Mouse (Mus musculus): ENCODE data around the gene Pycr2. TPM values are rescaled to one million over a fixed set of nuclear protein-coding genes. Genes with fewer than 3 reads are reported as not detected.
"Not testable (repeated sequence)": the region's sequence is repeated elsewhere in the genome, so short reads cannot be mapped to it uniquely, and the experiment has no call there.

Gene Pycr2
- polyA plus RNA-seq, 1 experiment from 2014 or later = 63.7 TPM

DNA sequence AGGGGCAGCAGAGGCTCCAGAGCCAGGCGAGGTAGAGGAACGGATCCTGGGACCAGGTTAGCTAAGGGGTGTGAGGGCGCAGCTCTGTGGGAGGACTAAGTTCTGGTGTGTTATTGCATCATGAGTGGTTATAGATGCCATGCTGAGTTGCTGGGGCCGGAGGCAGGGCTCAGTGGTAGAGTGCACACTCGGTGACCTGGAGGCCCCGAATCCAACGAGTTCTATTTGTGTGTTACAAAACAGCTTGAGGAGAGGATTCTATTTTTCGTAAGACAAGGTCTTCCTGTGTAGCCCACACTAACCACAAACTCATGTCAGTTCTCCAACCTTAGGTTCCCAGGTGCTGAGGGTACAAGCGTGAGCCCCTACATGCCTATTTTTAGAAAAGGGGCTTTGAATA, 19.6 kb upstream of the Pycr2 start:
- no peak for TF ChIP-seq EP300 (optimal IDR thresholded peaks at IDR 0.05)
- no peak for TF ChIP-seq CTCF (IDR thresholded peaks at IDR 0.05; ENCODE audit: low read depth)
- Histone ChIP-seq H3K9me3 (ENCODE audit: control insufficient read depth, low read length) (no peaks in the 10 kb centered on the region), H3K4me2 (replicated peaks; ENCODE audit: low read depth) (no peak overlapping the region), H3K27ac (replicated peaks) (no peak overlapping the region), H3K36me3 (ENCODE audit: control insufficient read depth, insufficient read depth, low read length) (no peaks in the 10 kb centered on the region), H3K9ac (ENCODE audit: low read length) (no peak overlapping the region), H3K4me1 (replicated peaks; ENCODE audit: control insufficient read depth, insufficient read depth) (peaks cover 6% of the 10 kb centered on the region; the same call in 1 of the 2 replicates), H3K4me3 (ENCODE audit: low read depth, low read length) (no peak overlapping the region), H3K27me3 (ENCODE audit: control insufficient read depth, insufficient read depth, low read length) (no peaks in the 10 kb centered on the region)
- DNase-seq (ENCODE audit: low spot score) (no peak), ATAC-seq (ENCODE audit: low FRiP score, low TSS enrichment) (no peak)
- 72% methylated on average over 9 of the region's 9 CpGs for WGBS

DNA sequence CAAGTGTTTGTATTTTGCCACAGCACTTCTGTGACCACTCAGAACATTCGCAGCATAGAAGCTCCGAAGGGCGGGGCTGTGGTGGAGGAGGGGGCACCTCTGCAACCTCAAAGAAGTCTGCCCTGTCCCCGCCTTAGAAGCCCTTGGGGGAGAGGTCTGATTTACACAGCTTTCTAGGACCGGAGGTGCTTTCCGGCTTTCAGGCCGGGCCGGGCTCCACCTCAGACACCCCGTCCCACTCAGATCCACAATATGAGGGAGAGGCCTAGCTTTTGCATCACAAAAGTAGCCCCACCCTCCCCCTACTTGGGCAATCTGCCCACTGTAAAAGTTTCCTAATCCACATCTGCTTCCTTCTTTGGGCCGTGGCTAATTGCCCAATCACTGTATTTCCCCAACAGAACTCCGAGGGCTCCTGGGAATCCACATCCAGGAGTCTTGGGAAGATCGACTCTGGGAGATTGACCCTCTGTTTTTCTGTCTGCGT, 15.5 kb upstream of the Pycr2 start:
- H3K27ac ChIP-seq (replicated peaks) = peak overlapping the region; percentile 75
- H3K36me3 ChIP-seq (ENCODE audit: control insufficient read depth, insufficient read depth, low read length) = no peaks in the 10 kb centered on the region
- ATAC-seq (ENCODE audit: low FRiP score, low TSS enrichment) (peak; percentile 83), DNase-seq (ENCODE audit: low spot score) (peak; percentile 86)
- H3K9me3 ChIP-seq (ENCODE audit: control insufficient read depth, low read length) = no peaks in the 10 kb centered on the region
- peaks cover 6% of the 10 kb centered on the region; the same call in 1 of the 2 replicates for H3K4me1 ChIP-seq (replicated peaks; ENCODE audit: control insufficient read depth, insufficient read depth)
- H3K27me3 ChIP-seq (ENCODE audit: control insufficient read depth, insufficient read depth, low read length) = no peaks in the 10 kb centered on the region
- TF ChIP-seq EP300 (optimal IDR thresholded peaks at IDR 0.05) = no peak
- no peak for TF ChIP-seq CTCF (IDR thresholded peaks at IDR 0.05; ENCODE audit: low read depth)
- peak overlapping the region; percentile 49 for H3K4me2 ChIP-seq (replicated peaks; ENCODE audit: low read depth)
- WGBS = 2% methylated on average over 13 of the region's 13 CpGs
- H3K4me3 ChIP-seq (ENCODE audit: low read depth, low read length) = peak overlapping the region; percentile 12; the same call in 1 of the 2 replicates
- peak overlapping the region; percentile 47 for H3K9ac ChIP-seq (ENCODE audit: low read length)

DNA sequence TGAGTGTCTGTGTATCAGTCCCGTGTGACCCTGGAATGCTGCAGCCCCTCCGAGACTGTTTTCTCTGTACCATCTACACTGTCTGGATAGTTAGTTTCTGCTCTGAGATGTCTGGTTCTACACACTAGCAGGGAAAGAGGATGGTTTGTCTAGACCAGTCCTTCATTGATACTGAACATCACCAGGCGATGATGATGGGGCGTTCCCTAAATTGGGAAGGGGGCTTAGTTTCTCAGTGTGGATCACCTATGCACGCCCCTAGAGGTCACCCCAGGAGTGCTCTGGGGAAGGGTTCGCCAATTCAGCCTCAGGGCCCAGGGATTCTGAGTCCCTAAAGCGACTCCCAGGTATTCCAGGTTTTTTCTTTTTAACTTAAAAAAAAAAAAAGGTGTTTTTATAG, 14.9 kb upstream of the Pycr2 start:
- Histone ChIP-seq H3K9me3 (ENCODE audit: control insufficient read depth, low read length) (no peaks in the 10 kb centered on the region), H3K4me2 (replicated peaks; ENCODE audit: low read depth) (peak overlapping the region; percentile 49; the same call in 1 of the 2 replicates), H3K27ac (replicated peaks) (peak overlapping the region; percentile 75), H3K9ac (ENCODE audit: low read length) (peak overlapping the region; percentile 47; the same call in 1 of the 2 replicates), H3K4me3 (ENCODE audit: low read depth, low read length) (0 out of 2 replicates have a peak overlapping the region, but pooled peaks have one; percentile 12), H3K4me1 (replicated peaks; ENCODE audit: control insufficient read depth, insufficient read depth) (peaks cover 6% of the 10 kb centered on the region; the same call in 1 of the 2 replicates), H3K36me3 (ENCODE audit: control insufficient read depth, insufficient read depth, low read length) (no peaks in the 10 kb centered on the region), H3K27me3 (ENCODE audit: control insufficient read depth, insufficient read depth, low read length) (no peaks in the 10 kb centered on the region)
- 56% methylated on average over 7 of the region's 7 CpGs for WGBS
- peak; percentile 8 for ATAC-seq (ENCODE audit: low FRiP score, low TSS enrichment)
- no peak for DNase-seq (ENCODE audit: low spot score)
- no peak for TF ChIP-seq EP300 (optimal IDR thresholded peaks at IDR 0.05)
- TF ChIP-seq CTCF (IDR thresholded peaks at IDR 0.05; ENCODE audit: low read depth) = no peak

DNA sequence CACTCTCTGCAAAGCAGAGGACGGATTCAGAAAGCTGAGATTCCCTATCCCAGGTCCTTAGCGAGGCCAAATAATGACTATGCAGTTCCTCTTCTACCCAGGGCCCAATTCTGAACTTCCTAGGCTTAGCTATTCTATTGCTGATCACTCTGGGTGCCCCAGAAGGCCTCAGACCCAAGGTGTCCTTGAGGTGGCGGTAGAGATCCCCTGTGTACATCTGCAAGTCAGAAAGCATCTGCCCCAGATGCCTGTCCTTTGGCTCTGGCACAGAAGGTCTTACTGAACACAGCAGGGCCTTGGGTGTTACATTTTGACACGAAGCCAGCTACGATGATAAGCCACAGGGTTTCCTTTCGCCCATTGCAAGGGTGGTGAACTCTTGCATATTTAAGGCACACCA, 14.3 kb upstream of the Pycr2 start:
- Histone ChIP-seq H3K9me3 (ENCODE audit: control insufficient read depth, low read length) (no peaks in the 10 kb centered on the region), H3K27me3 (ENCODE audit: control insufficient read depth, insufficient read depth, low read length) (no peaks in the 10 kb centered on the region), H3K27ac (replicated peaks) (no peak overlapping the region), H3K36me3 (ENCODE audit: control insufficient read depth, insufficient read depth, low read length) (no peaks in the 10 kb centered on the region), H3K4me1 (replicated peaks; ENCODE audit: control insufficient read depth, insufficient read depth) (peaks cover 6% of the 10 kb centered on the region; the same call in 1 of the 2 replicates), H3K4me2 (replicated peaks; ENCODE audit: low read depth) (no peak overlapping the region), H3K9ac (ENCODE audit: low read length) (no peak overlapping the region), H3K4me3 (ENCODE audit: low read depth, low read length) (no peak overlapping the region)
- TF ChIP-seq EP300 (optimal IDR thresholded peaks at IDR 0.05) = no peak
- peak; percentile 57 for TF ChIP-seq CTCF (IDR thresholded peaks at IDR 0.05; ENCODE audit: low read depth)
- peak; percentile 36 for DNase-seq (ENCODE audit: low spot score)
- no peak for ATAC-seq (ENCODE audit: low FRiP score, low TSS enrichment)
- 62% methylated on average over 6 of the region's 6 CpGs for WGBS

DNA sequence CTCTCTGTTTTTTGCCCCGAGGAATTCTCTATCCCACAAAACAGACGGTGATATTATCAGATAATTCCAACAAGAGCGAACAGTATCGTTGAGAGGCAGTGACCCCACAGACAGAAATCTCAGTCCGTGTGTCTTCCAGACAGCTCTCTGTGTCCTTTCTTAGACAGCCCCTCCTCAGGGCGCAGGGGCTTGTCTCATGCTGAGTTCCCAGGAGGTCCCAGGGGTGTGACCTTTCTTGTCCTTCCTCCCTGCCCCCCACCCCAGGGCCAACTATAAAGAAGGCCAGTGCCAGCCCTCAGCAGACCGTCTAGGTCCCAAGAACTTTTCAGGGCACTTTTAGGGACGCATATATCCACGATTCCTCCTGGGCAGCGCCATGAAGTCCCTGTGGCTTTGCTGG, 11.3 kb upstream of the Pycr2 start, which contains the start of gene Lefty2:
Gene Lefty2 (plus strand): TSS at position 301 of the 400 bp plus-strand sequence.
- TF ChIP-seq EP300 (optimal IDR thresholded peaks at IDR 0.05) (no peak), CTCF (IDR thresholded peaks at IDR 0.05; ENCODE audit: low read depth) (no peak)

DNA sequence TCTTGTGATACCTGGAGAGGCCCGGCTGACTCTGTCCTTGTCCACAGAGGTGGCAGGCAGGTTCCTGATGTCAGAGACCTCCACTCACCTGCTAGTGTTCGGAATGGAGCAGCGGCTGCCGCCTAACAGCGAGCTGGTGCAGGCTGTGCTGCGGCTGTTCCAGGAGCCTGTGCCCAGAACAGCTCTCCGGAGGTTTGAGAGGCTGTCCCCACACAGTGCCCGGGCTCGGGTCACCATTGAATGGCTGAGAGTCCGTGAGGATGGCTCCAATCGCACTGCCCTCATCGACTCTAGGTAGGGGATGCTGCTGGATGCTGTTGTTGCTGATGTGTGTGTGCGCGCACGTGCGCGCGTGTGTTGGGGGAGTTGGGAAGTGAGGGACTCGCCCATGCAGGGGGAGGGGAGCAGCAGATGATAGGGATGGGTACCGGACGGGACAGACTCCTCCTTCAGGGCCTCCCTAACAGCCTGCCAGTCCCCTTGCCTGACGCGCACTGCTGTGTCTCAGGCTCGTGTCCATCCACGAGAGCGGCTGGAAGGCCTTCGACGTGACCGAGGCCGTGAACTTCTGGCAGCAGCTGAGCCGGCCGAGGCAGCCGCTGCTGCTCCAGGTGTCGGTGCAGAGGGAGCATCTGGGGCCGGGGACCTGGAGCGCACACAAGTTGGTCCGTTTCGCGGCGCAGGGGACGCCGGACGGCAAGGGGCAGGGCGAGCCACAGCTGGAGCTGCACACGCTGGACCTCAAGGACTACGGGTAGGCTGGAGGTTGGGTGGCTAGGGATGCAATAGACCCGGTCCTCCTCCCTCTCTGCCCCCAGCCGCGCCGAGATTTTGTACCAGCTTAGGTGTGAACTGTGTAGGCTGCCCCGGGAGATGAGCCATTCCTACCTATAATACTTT, 9.8 kb upstream of the Pycr2 start:
- H3K4me2 ChIP-seq (replicated peaks; ENCODE audit: low read depth); H3K36me3 ChIP-seq (ENCODE audit: control insufficient read depth, insufficient read depth, low read length); DNase-seq (ENCODE audit: low spot score); H3K27me3 ChIP-seq (ENCODE audit: control insufficient read depth, insufficient read depth, low read length); H3K4me1 ChIP-seq (replicated peaks; ENCODE audit: control insufficient read depth, insufficient read depth); H3K4me3 ChIP-seq (ENCODE audit: low read depth, low read length); H3K9ac ChIP-seq (ENCODE audit: low read length); H3K27ac ChIP-seq (replicated peaks); H3K9me3 ChIP-seq (ENCODE audit: control insufficient read depth, low read length): not testable (repeated sequence)
- peak; percentile 44; the same call in 1 of the 2 replicates for ATAC-seq (ENCODE audit: low FRiP score, low TSS enrichment)
- WGBS = 9% methylated on average over 40 of the region's 51 CpGs

More for the DNA sequence above, 11.3 kb upstream of the Pycr2 start, which contains the start of gene Lefty2:
- 72% methylated on average over 10 of the region's 10 CpGs for WGBS
- Histone ChIP-seq H3K36me3 (ENCODE audit: control insufficient read depth, insufficient read depth, low read length) (no peaks in the 10 kb centered on the region), H3K4me2 (replicated peaks; ENCODE audit: low read depth) (no peak within 1 kb of the TSS), H3K9me3 (ENCODE audit: control insufficient read depth, low read length) (no peaks in the 10 kb centered on the region), H3K4me1 (replicated peaks; ENCODE audit: control insufficient read depth, insufficient read depth) (peaks cover 6% of the 10 kb centered on the region; the same call in 1 of the 2 replicates), H3K27me3 (ENCODE audit: control insufficient read depth, insufficient read depth, low read length) (no peaks in the 10 kb centered on the region), H3K9ac (ENCODE audit: low read length) (no peak within 1 kb of the TSS), H3K4me3 (ENCODE audit: low read depth, low read length) (no peak within 1 kb of the TSS), H3K27ac (replicated peaks) (no peak within 1 kb of the TSS)
- DNase-seq (ENCODE audit: low spot score) (no peak), ATAC-seq (ENCODE audit: low FRiP score, low TSS enrichment) (no peak)

All from stomach, postnatal 0 days (tissue).